Mouse (Mus musculus): ENCODE data around the gene Ubap2. TPM values are rescaled to one million over a fixed set of nuclear protein-coding genes. Genes with fewer than 3 reads are reported as not detected.

The Ubap2 gene
- polyA plus RNA-seq, 1 experiment from 2014 or later = 72.0 TPM

DNA sequence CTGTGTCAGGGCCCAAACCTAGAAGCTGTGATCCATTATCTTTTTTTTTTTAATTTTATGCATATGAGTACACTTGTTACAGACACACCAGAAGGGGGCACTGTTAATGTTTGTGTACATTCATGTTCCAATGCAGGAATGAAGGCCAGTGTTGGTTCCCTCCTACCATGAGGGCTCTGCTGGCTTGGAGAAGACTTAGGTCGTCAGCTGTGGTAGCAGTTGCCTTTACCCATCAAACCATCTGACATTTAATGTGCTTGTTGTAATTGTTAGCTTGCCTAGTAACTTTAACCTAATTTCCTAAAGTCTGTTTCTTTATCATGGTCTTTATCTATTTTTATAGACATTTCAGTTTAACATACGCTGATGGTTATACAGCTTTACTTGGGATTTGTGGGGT is 104.0 kb downstream of the Ubap2 start:
- no peak for TF ChIP-seq CTCF (IDR thresholded peaks at IDR 0.05; ENCODE audit: low read depth)
- no peak for ATAC-seq (ENCODE audit: insufficient read depth)
- Histone ChIP-seq H3K9me3 (ENCODE audit: low read depth, low read length) (no peaks in the 10 kb centered on the region), H3K27ac (ENCODE audit: low read depth) (no peak overlapping the region), H3K9ac (no peak overlapping the region), H3K4me1 (ENCODE audit: insufficient read depth) (no peaks in the 10 kb centered on the region), H3K4me2 (no peak overlapping the region), H3K27me3 (ENCODE audit: insufficient read depth, low read length) (no peaks in the 10 kb centered on the region), H3K36me3 (ENCODE audit: insufficient read depth) (peaks cover 33% of the 10 kb centered on the region), H3K4me3 (ENCODE audit: low read depth, low read length) (no peak overlapping the region)
- no peak for DNase-seq
- 67% methylated on average over 2 of the region's 2 CpGs for WGBS

DNA sequence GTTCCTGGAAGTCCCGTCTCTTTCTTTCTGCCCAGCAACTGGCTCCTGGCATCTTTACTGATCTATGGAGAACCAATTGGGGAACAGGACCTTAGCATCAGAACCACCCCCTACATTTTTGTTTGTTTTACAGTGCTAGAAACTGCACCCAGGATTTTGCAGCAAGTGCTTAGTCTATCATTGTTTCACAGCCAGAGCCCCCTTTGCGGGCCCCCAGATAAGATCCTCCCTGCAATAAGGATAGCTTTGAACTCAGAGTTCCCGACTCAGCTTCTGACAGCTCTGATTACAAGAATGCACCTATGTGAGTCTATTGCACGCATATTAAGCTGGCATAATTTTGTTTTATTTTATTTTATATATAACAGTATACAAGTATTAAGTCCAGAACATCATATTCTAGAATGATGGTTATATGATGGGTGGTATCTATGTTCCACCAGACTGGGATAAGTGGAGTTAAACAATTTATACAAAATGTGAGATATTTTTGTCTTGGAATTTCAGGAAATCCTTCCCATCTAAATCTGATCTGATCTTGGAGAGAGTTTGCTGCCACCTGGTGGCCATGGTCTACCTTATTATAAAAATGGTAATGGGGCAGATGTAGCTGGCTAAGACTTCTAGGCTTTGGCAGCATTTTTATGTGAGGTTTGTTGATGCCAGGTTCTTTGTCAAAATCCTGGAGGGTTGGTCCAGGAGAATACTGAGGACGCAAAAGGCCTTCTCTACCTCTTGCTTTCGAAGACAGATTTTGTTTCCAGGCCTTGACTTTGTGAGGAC is 109.1 kb downstream of the Ubap2 start:
- 61% methylated on average over 6 of the region's 6 CpGs for WGBS
- ATAC-seq (ENCODE audit: insufficient read depth) (0 out of 2 replicates have a peak, but pooled peaks have one; percentile 44), DNase-seq (peak; percentile 94)
- no peaks in the 10 kb centered on the region for H3K9me3 ChIP-seq (ENCODE audit: low read depth, low read length)
- H3K9ac ChIP-seq = no peak overlapping the region
- H3K27me3 ChIP-seq (ENCODE audit: insufficient read depth, low read length) = no peaks in the 10 kb centered on the region
- H3K36me3 ChIP-seq (ENCODE audit: insufficient read depth) = peaks cover 17% of the 10 kb centered on the region
- H3K27ac ChIP-seq (ENCODE audit: low read depth) = no peak overlapping the region
- TF ChIP-seq CTCF (IDR thresholded peaks at IDR 0.05; ENCODE audit: low read depth) = peak; percentile 77
- no peak overlapping the region for H3K4me3 ChIP-seq (ENCODE audit: low read depth, low read length)
- H3K4me2 ChIP-seq = no peak overlapping the region
- no peaks in the 10 kb centered on the region for H3K4me1 ChIP-seq (ENCODE audit: insufficient read depth)

DNA sequence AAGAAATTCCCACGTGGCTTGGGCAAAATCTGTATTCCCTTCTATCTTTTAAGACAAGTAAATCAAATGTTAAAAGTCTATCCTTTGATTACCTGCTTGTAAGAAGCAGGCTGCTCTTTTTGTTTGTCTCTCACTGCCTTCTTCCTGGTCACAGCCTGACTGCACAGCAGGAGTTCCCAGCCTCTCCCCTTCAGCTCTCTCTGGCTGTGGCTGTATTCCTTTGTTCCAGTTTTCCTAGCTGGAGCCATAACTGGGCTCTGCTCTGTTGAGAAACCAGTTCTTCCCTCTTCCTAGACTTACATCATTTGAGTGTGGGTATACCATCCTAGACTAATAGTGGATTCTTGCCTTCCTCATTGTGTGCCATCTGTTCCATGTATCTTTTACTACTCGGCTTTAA is 110.0 kb downstream of the Ubap2 start:
- H3K27ac ChIP-seq (ENCODE audit: low read depth) = no peak overlapping the region
- no peak for TF ChIP-seq CTCF (IDR thresholded peaks at IDR 0.05; ENCODE audit: low read depth)
- no peak overlapping the region for H3K9ac ChIP-seq
- no peaks in the 10 kb centered on the region for H3K27me3 ChIP-seq (ENCODE audit: insufficient read depth, low read length)
- 45% methylated on average over 2 of the region's 2 CpGs for WGBS
- H3K36me3 ChIP-seq (ENCODE audit: insufficient read depth) = peaks cover 9% of the 10 kb centered on the region
- H3K9me3 ChIP-seq (ENCODE audit: low read depth, low read length) = no peaks in the 10 kb centered on the region
- ATAC-seq (ENCODE audit: insufficient read depth) = no peak
- no peaks in the 10 kb centered on the region for H3K4me1 ChIP-seq (ENCODE audit: insufficient read depth)
- H3K4me2 ChIP-seq = no peak overlapping the region
- no peak for DNase-seq
- no peak overlapping the region for H3K4me3 ChIP-seq (ENCODE audit: low read depth, low read length)

DNA sequence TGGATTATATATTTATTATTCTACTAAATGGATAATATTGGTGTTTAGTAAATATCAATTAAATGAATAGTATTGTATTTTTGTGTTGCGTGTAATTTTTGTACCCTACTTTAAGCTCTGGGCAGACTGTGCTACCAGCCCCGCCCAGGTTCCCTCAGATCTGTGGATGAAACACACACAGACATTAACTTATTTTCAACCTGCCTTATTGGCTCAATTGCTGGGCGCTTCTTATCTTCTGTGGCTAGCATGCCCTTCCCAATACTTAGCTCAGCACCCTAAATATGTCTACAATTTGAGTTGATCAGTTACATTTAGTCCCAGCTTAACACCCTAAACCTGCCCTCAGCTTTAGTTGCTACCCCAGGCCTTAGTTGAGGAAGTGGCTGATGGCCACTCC is 113.7 kb downstream of the Ubap2 start:
- ATAC-seq (ENCODE audit: insufficient read depth) = no peak
- no peaks in the 10 kb centered on the region for H3K4me1 ChIP-seq (ENCODE audit: insufficient read depth)
- TF ChIP-seq CTCF (IDR thresholded peaks at IDR 0.05; ENCODE audit: low read depth) = no peak
- no peak overlapping the region for H3K9ac ChIP-seq
- H3K9me3 ChIP-seq (ENCODE audit: low read depth, low read length) = no peaks in the 10 kb centered on the region
- H3K4me2 ChIP-seq = no peak overlapping the region
- 89% methylated on average over 3 of the region's 3 CpGs for WGBS
- no peak overlapping the region for H3K27ac ChIP-seq (ENCODE audit: low read depth)
- H3K27me3 ChIP-seq (ENCODE audit: insufficient read depth, low read length) = no peaks in the 10 kb centered on the region
- H3K4me3 ChIP-seq (ENCODE audit: low read depth, low read length) = no peak overlapping the region
- no peaks in the 10 kb centered on the region for H3K36me3 ChIP-seq (ENCODE audit: insufficient read depth)
- DNase-seq = no peak

DNA sequence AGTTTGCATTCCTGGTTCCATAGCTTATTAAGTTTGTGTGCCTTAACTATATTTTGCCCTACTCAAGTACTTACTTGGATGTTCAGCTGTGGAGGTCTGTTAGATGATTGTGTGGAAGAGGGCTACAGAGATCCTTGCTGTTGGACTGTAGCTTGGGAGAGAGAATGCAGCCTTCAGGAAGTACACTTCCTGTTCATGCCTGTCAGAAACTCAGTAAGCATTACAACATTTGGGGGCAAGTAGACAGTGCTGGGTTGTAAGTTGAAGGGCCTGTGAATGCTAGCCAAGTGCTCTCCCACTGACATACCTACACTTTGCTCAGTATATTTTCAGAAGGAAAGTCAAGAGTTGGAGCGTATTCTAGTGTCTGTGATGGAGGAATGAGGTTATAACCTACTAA is 116.7 kb downstream of the Ubap2 start:
- Histone ChIP-seq H3K9me3 (ENCODE audit: low read depth, low read length) (no peaks in the 10 kb centered on the region), H3K27me3 (ENCODE audit: insufficient read depth, low read length) (no peaks in the 10 kb centered on the region), H3K36me3 (ENCODE audit: insufficient read depth) (peaks cover under 1% of the 10 kb centered on the region; the same call in 1 of the 2 replicates), H3K4me3 (ENCODE audit: low read depth, low read length) (no peak overlapping the region), H3K4me2 (no peak overlapping the region), H3K4me1 (ENCODE audit: insufficient read depth) (no peaks in the 10 kb centered on the region), H3K27ac (ENCODE audit: low read depth) (no peak overlapping the region), H3K9ac (no peak overlapping the region)
- TF ChIP-seq CTCF (IDR thresholded peaks at IDR 0.05; ENCODE audit: low read depth) = no peak
- DNase-seq (no peak), ATAC-seq (ENCODE audit: insufficient read depth) (no peak)
- 94% methylated on average over 1 of the region's 1 CpGs for WGBS

DNA sequence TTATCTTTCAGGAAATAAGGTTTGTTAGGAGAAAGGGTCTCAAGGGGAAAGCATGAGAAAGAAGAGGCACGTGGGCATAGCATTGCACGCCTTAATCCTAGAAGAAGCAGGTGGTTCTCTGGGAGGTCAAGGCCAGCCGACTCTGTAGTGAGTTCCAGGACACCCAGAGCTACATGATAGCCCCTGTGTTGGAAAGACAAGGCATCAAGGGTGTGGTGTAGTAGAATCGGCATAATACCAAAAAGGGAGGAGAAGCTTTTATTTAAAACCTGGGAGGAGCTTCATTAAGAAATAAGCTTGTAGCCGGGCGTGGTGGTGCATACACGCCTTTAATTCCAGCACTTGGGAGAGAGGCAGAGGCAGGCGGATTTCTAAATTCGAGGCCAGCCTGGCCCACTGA is 118.0 kb downstream of the Ubap2 start:
- WGBS = 84% methylated on average over 9 of the region's 9 CpGs
- Histone ChIP-seq H3K9me3 (ENCODE audit: low read depth, low read length) (no peaks in the 10 kb centered on the region), H3K4me3 (ENCODE audit: low read depth, low read length) (no peak overlapping the region), H3K9ac (no peak overlapping the region), H3K36me3 (ENCODE audit: insufficient read depth) (peaks cover 5% of the 10 kb centered on the region; the same call in 1 of the 2 replicates), H3K4me1 (ENCODE audit: insufficient read depth) (no peaks in the 10 kb centered on the region), H3K27ac (ENCODE audit: low read depth) (no peak overlapping the region), H3K27me3 (ENCODE audit: insufficient read depth, low read length) (no peaks in the 10 kb centered on the region), H3K4me2 (no peak overlapping the region)
- no peak for ATAC-seq (ENCODE audit: insufficient read depth)
- TF ChIP-seq CTCF (IDR thresholded peaks at IDR 0.05; ENCODE audit: low read depth) = no peak
- DNase-seq = no peak

DNA sequence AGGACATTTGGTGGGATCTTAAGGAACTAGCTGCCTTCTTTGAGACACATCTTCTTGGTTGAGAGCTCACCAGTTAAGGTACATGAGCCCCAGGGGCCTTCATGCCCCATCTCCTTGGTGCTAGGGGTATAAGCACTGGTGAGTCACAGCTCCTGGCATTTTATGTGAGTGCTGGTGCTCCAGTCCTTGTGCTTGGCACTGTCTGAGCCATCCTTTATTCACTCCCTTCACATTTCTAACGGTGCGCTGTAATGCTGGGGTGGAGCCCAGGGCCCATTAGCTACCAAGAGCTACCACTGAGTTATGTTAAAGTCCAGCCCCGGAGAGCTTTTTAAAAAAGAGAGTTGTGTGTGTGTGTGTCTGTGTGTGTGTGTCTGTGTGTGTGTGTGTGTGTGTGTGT is 121.8 kb downstream of the Ubap2 start:
- H3K4me3 ChIP-seq (ENCODE audit: low read depth, low read length) = no peak overlapping the region
- no peak for ATAC-seq (ENCODE audit: insufficient read depth)
- H3K27ac ChIP-seq (ENCODE audit: low read depth) = no peak overlapping the region
- peaks cover 5% of the 10 kb centered on the region; the same call in 1 of the 2 replicates for H3K36me3 ChIP-seq (ENCODE audit: insufficient read depth)
- DNase-seq = no peak
- H3K9ac ChIP-seq = no peak overlapping the region
- H3K27me3 ChIP-seq (ENCODE audit: insufficient read depth, low read length) = no peaks in the 10 kb centered on the region
- no peak overlapping the region for H3K4me2 ChIP-seq
- no peaks in the 10 kb centered on the region for H3K9me3 ChIP-seq (ENCODE audit: low read depth, low read length)
- WGBS = 89% methylated on average over 3 of the region's 3 CpGs
- no peaks in the 10 kb centered on the region for H3K4me1 ChIP-seq (ENCODE audit: insufficient read depth)
- TF ChIP-seq CTCF (IDR thresholded peaks at IDR 0.05; ENCODE audit: low read depth) = no peak
